Mouse (Mus musculus) naive thymus-derived CD4-positive, alpha-beta T cell, adult 2 months (primary cell): ENCODE measurements around the gene 2010111I01Rik.
A peak's percentile ranks its signal among the peaks of the same experiment; 100 is the strongest.

Source experiments
- DNase-seq: peaks from one replicate; pipeline ENCODE4 v3.0.0-alpha.2; 2011; ENCODE audit warnings: low read depth

2010111I01Rik gene

GRCm38 (mm10) chr13:63261676-63262075 lies 297.0 kb downstream of the 2010111I01Rik start:
- no peak for DNase-seq

GRCm38 (mm10) chr13:63262168-63262957 lies 297.7 kb downstream of the 2010111I01Rik start:
- no peak for DNase-seq

GRCm38 (mm10) chr13:63268371-63268770 lies 303.7 kb downstream of the 2010111I01Rik start:
- no peak for DNase-seq

DNA sequence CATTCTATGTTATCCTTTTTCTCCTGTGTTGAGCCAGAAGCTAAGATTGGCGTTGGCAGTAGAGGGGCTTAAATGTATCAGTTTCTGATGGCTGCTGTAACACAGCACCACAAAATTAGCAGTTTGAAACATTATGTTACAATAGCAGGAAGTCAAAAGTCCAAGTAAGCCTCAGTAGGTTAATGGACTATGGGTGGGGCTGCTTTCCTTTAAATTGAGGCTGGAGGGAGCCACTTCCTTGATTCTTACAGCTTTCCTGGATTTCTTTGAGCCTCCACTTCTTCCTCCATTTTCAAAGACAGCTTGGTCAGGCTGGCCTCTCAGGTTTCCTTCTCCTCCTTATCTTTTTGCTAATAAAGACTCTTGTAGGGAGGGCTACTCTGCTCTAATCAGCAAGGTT lies 304.1 kb downstream of the 2010111I01Rik start:
- no peak for DNase-seq

GRCm38 (mm10) chr13:63270191-63270590 lies 305.5 kb downstream of the 2010111I01Rik start:
- no peak for DNase-seq

DNA sequence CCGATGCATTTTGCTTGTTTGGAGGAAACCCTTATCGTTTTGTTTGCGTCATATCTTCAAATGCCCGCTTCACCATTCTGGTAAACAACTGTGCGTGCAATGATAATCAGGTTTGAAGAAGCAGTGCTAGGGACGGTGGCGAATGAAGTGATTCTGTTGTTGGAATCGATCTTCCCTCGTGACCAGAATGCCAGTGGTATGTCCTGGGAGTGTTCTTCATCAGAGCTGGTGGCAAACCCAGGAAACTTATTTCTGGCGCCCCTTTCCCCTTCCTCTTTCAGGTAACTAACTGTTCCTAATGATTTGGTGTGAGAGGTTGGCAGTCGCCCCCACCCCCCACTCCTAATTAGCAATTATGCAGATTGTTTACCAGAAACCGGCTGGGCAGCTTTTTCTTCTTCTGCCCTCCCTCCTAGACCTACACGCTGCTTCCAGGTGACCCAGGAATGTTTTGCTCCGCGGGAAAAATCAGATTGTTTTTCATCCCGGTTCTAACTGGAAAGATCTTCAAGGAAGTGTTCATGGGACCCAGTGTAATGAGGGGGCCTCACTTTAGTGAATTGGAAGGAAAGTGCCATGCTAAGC lies 307.4 kb downstream of the 2010111I01Rik start:
- DNase-seq = no peak

GRCm38 (mm10) chr13:63272602-63273229 lies 308.0 kb downstream of the 2010111I01Rik start:
- no peak for DNase-seq

- DNase-seq = no peak
Observed at GRCm38 (mm10) chr13:63273859-63274258, 309.2 kb downstream of the 2010111I01Rik start.

GRCm38 (mm10) chr13:63274488-63275166 lies 309.9 kb downstream of the 2010111I01Rik start:
- DNase-seq = no peak

DNA sequence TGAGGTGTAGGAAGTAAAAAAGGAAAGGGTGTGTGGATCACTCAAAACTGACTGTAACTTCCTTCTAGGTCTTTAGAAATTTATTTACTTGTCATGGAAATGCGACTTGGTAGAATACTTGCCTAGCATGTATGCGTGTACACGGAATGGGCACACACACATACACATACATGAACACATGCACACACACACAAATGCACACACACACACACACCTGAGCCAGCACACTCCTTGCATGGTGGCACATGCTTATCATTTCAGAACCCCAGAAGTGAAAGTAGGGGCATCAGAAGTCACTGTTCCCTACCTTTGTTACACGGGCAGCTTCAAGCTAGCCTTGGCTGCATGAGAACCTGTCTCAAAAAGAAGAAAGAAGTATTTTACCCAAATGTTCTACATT lies 311.7 kb downstream of the 2010111I01Rik start:
- no peak for DNase-seq

- no peak for DNase-seq
Observed at GRCm38 (mm10) chr13:63277316-63277715, 312.6 kb downstream of the 2010111I01Rik start.

DNA sequence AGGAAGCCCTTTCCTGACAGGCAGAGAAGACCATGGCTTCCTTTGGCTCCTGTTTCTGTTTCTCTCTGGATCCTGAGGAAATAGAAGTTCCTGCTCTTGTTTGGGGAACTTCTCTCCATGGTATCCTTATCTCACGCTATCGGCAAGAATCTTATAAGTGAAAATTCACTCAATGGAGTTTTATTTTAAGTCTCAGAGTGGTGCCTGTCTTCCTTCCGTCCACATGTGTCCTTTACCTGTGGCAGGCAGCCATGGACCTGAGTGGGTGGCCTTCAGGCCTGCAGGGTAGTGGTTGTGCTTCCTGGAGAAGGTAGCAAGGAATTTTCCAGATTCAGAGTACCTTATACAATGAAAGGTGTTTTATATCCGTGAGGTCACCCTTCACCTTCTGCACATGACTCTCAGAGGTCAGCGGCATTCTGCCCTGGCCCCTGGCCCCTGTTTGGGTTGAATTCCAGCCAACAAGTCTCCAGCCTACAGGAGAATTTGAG lies 313.5 kb downstream of the 2010111I01Rik start:
- DNase-seq = no peak

GRCm38 (mm10) chr13:63278796-63279475 lies 314.2 kb downstream of the 2010111I01Rik start:
- no peak for DNase-seq

- no peak for DNase-seq
Observed at GRCm38 (mm10) chr13:63279807-63280206, 315.1 kb downstream of the 2010111I01Rik start.

DNA sequence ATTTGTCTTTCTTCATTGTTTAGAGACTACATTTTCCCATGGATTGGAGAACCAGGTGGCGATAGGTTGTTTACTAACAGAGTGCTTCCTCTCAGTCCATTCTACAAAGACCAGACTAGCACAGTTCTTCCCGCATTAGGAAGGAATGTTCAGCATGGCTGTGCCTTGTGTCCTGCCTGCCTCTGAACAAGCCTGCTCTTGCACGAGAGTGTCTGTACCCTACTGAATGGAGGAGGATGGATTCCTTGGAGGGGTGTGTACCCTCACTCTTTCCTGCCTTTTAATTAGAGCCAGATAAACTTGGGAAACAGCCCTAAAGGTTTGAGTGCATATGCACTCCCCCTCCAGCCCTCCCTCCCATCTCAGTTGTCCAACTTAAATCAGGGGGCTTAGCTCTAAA lies 315.7 kb downstream of the 2010111I01Rik start:
- no peak for DNase-seq

- no peak for DNase-seq
Observed at GRCm38 (mm10) chr13:63281206-63281605, 316.5 kb downstream of the 2010111I01Rik start.

GRCm38 (mm10) chr13:63283236-63283635 lies 318.5 kb downstream of the 2010111I01Rik start:
- no peak for DNase-seq

DNA sequence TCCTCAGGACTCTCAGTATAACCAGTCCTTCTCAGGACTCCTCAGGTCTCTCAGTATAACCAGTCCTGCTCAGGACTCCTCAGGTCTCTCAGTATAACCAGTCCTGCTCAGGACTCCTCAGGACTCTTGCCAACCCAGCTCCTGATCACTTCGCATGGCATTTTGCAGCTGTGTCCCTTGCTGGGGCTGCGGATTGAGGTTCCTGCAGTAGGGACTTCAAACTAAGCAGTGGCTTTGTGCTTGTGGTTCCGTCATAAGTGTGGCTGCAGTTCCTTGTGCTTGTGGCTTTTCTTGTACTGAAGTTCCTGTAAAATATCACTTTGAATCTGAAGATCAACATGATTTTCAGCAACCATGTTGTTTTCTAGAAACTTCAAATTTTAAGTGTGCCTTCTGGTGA lies 320.1 kb downstream of the 2010111I01Rik start:
- peak; percentile 48 for DNase-seq

DNA sequence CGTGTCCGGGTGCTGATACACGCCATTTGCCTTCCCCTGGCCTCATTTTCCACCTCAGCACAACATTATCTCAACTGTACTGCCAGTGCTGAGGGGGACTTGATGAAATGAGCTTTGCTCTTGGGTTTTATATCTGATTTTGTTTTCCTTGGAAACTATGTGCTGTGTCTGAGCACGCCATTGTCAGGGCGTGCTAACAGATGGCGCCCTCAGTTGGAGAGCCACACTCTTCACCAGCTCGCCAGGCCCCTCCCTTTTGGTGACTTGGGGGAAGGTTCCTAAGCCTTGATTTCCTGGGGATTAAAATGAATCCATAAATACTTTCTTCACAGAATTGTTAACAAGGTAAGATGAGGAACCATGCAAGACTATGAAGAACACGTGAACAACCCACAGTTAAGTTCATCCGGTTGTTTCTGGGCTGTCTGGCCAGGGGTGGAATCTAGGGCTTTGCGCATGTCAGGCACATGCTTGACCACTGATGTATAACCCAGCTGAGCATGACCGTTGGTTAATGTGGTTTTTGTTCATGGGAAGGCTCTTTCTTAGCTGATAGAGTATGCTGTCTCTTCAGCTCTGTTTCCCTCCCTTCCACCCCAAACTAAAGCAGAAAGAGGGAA lies 321.9 kb downstream of the 2010111I01Rik start:
- DNase-seq = no peak

- no peak for DNase-seq
Observed at GRCm38 (mm10) chr13:63289152-63289551, 324.5 kb downstream of the 2010111I01Rik start.

- no peak for DNase-seq
Observed at GRCm38 (mm10) chr13:63289687-63290086, 325.0 kb downstream of the 2010111I01Rik start.
